Mouse (Mus musculus): ENCODE measurements around the gene Olfr709-ps1. TPM values are rescaled to one million over a fixed set of nuclear protein-coding genes. Genes with fewer than 3 reads are reported as not detected.

Olfr709-ps1 gene
- polyA plus RNA-seq, 1 experiment from 2014 or later = not detected

GRCm38 (mm10) chr7:106876791-106877190 lies 55.2 kb downstream of the Olfr709-ps1 start, which contains the start of gene Olfr705:
Gene Olfr705, minus strand, starts transcription at chr7:106876891.
- H3K9me3 ChIP-seq (ENCODE audit: control insufficient read depth, low read length) = no peaks in the 10 kb centered on the region
- DNase-seq (ENCODE audit: low spot score) = no peak
- no peak within 1 kb of the TSS for H3K27ac ChIP-seq (replicated peaks; ENCODE audit: low read depth, low read length)
- no peak within 1 kb of the TSS for H3K4me2 ChIP-seq (ENCODE audit: low read depth, low read length)
- 80% methylated on average over 3 of the region's 3 CpGs for WGBS
- no peaks in the 10 kb centered on the region for H3K36me3 ChIP-seq (ENCODE audit: control insufficient read depth, insufficient read depth, low read length)
- H3K4me1 ChIP-seq (ENCODE audit: control insufficient read depth, insufficient read depth, low read length) = no peaks in the 10 kb centered on the region
- no peaks in the 10 kb centered on the region for H3K27me3 ChIP-seq (replicated peaks; ENCODE audit: control insufficient read depth, insufficient read depth, low read length)
- ATAC-seq (ENCODE audit: low read depth) = no peak
- no peak within 1 kb of the TSS for H3K9ac ChIP-seq (ENCODE audit: low read depth, low read length)
- no peak within 1 kb of the TSS for H3K4me3 ChIP-seq (ENCODE audit: low read depth, low read length)

Other genes starting within 250 kb of the Olfr709-ps1 start
- not detected in 2 replicates for gene Olfr694, start 240.4 kb downstream of the Olfr709-ps1 start, polyA plus RNA-seq (2014; fragmentation: Nextera tagmentation; extraction: Ambion mirVana)
- gene Olfr695, start 215.8 kb downstream of the Olfr709-ps1 start, polyA plus RNA-seq (2014; fragmentation: Nextera tagmentation; extraction: Ambion mirVana) = not detected in 2 replicates
- gene Olfr697, start 189.8 kb downstream of the Olfr709-ps1 start, polyA plus RNA-seq (2014; fragmentation: Nextera tagmentation; extraction: Ambion mirVana) = 0.20 TPM in 1 of 2 replicates, not detected in the other
- gene Olfr698, start 176.8 kb downstream of the Olfr709-ps1 start, polyA plus RNA-seq (2014; fragmentation: Nextera tagmentation; extraction: Ambion mirVana) = not detected in 2 replicates
- not detected in 2 replicates for gene Olfr699, start 139.0 kb downstream of the Olfr709-ps1 start, polyA plus RNA-seq (2014; fragmentation: Nextera tagmentation; extraction: Ambion mirVana)
- not detected in 2 replicates for gene Olfr700, start 123.4 kb downstream of the Olfr709-ps1 start, polyA plus RNA-seq (2014; fragmentation: Nextera tagmentation; extraction: Ambion mirVana)
- 0.08 TPM in 1 of 2 replicates, not detected in the other for gene Olfr701, start 118.1 kb downstream of the Olfr709-ps1 start, polyA plus RNA-seq (2014; fragmentation: Nextera tagmentation; extraction: Ambion mirVana)
- not detected in 2 replicates for gene Olfr702, start 98.3 kb downstream of the Olfr709-ps1 start, polyA plus RNA-seq (2014; fragmentation: Nextera tagmentation; extraction: Ambion mirVana)
- not detected in 2 replicates for gene Olfr703, start 88.9 kb downstream of the Olfr709-ps1 start, polyA plus RNA-seq (2014; fragmentation: Nextera tagmentation; extraction: Ambion mirVana)
- not detected in 2 replicates for gene Olfr704, start 69.0 kb downstream of the Olfr709-ps1 start, polyA plus RNA-seq (2014; fragmentation: Nextera tagmentation; extraction: Ambion mirVana)
- gene Olfr705, start 55.3 kb downstream of the Olfr709-ps1 start, polyA plus RNA-seq (2014; fragmentation: Nextera tagmentation; extraction: Ambion mirVana) = 0.22 TPM in 1 of 2 replicates, not detected in the other
- gene Olfr706, start 44.1 kb downstream of the Olfr709-ps1 start, polyA plus RNA-seq (2014; fragmentation: Nextera tagmentation; extraction: Ambion mirVana) = not detected in 2 replicates
- gene Olfr707, start 31.0 kb downstream of the Olfr709-ps1 start, polyA plus RNA-seq (2014; fragmentation: Nextera tagmentation; extraction: Ambion mirVana) = 0.10 TPM in 1 of 2 replicates, not detected in the other
- not detected in 2 replicates for gene Olfr1532-ps1, start 24.2 kb downstream of the Olfr709-ps1 start, polyA plus RNA-seq (2014; fragmentation: Nextera tagmentation; extraction: Ambion mirVana)
- not detected in 2 replicates for gene Olfr710, start 16.1 kb upstream of the Olfr709-ps1 start, polyA plus RNA-seq (2014; fragmentation: Nextera tagmentation; extraction: Ambion mirVana)
- gene Olfr6, start 31.7 kb upstream of the Olfr709-ps1 start, polyA plus RNA-seq (2014; fragmentation: Nextera tagmentation; extraction: Ambion mirVana) = 0.04 TPM in 1 of 2 replicates, not detected in the other
- gene Olfr711, start 43.2 kb upstream of the Olfr709-ps1 start, polyA plus RNA-seq (2014; fragmentation: Nextera tagmentation; extraction: Ambion mirVana) = not detected in 2 replicates
- not detected in 2 replicates for gene Olfr2, start 73.9 kb upstream of the Olfr709-ps1 start, polyA plus RNA-seq (2014; fragmentation: Nextera tagmentation; extraction: Ambion mirVana)
- gene Olfr713, start 99.0 kb upstream of the Olfr709-ps1 start, polyA plus RNA-seq (2014; fragmentation: Nextera tagmentation; extraction: Ambion mirVana) = not detected in 2 replicates
- not detected in 2 replicates for gene Olfr714, start 138.8 kb upstream of the Olfr709-ps1 start, polyA plus RNA-seq (2014; fragmentation: Nextera tagmentation; extraction: Ambion mirVana)
- gene Olfr17, start 161.0 kb upstream of the Olfr709-ps1 start, polyA plus RNA-seq (2014; fragmentation: Nextera tagmentation; extraction: Ambion mirVana) = 0.18 TPM in 1 of 2 replicates, not detected in the other
- gene Olfr715b, start 178.2 kb upstream of the Olfr709-ps1 start, polyA plus RNA-seq (2014; fragmentation: Nextera tagmentation; extraction: Ambion mirVana) = not detected in 2 replicates
- 0.10 TPM in 1 of 2 replicates, not detected in the other for gene Olfr715, start 198.9 kb upstream of the Olfr709-ps1 start, polyA plus RNA-seq (2014; fragmentation: Nextera tagmentation; extraction: Ambion mirVana)
- gene Olfr716, start 206.1 kb upstream of the Olfr709-ps1 start, polyA plus RNA-seq (2014; fragmentation: Nextera tagmentation; extraction: Ambion mirVana) = 0.12 TPM in 1 of 2 replicates, not detected in the other
- not detected in 2 replicates for gene Nlrp14, start 234.8 kb upstream of the Olfr709-ps1 start, polyA plus RNA-seq (2014; fragmentation: Nextera tagmentation; extraction: Ambion mirVana)

Data from embryonic facial prominence, embryonic 14.5 days (tissue).